Mouse (Mus musculus): ENCODE measurements at regions not wholly inside any gene's neighbourhood (a gene's known extent, or its start where the extent isn't known, plus 50 kb on each side); places are given as distances from the start of the nearest gene placed in this dataset.
A peak's percentile ranks its signal among the peaks of the same experiment; 100 is the strongest.

- no peak for DNase-seq (ENCODE audit: low spot score in 2 of 2)
Measured at GRCm38 (mm10) chr11:34977861-34978260, 143.2 kb upstream of the Slit3 start.

DNA sequence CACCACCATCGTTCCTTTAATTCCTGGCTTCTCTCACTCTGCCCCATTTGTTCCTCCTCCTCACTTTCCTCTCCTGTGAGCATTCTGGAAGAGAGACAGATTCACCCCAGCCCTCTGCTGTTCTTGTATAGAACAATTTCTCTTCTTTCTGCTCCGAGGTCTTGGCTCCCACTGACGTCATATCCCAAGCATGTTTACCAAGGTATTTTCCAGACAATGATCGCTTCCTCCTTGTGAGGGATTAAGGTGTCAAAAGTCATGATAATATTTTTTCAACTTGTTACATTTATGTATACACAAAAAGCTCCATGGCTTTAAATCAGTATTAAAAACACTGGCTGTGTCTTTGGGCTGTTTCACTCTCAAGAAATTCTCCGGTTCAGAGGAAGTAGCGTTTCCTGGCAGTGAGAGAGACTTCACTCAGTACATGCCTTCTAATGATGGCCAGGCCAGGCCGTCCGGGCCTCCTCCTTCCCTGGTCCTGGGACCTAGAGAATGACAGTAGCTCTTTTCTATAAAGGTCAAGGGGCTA lies 142.4 kb upstream of the Spdl1 start:
- no peak for DNase-seq (ENCODE audit: low spot score in 2 of 2)

DNA sequence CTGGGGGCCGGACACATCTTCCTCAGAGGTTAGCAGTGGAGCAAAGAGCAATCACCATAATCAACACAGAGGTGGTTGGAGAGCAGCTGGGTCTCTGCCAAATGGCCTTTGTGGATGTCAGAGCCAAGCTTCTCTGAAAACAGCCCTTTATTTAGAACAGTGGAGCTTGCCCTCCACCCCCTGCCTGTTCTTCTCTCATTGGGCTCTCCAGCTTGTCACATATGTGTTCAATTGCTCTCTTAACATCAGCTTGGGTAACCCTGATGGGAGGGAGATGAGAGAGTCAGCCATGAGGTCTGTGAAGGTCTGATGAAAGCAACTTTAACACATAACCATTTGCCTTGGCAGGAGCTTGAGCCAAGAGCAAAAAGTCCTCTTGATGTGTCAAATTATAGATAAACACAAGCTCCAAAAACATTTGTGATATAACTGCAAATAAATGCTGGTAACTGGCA lies 140.1 kb upstream of the Spdl1 start:
- no peak for DNase-seq (ENCODE audit: low spot score in 2 of 2)

DNA sequence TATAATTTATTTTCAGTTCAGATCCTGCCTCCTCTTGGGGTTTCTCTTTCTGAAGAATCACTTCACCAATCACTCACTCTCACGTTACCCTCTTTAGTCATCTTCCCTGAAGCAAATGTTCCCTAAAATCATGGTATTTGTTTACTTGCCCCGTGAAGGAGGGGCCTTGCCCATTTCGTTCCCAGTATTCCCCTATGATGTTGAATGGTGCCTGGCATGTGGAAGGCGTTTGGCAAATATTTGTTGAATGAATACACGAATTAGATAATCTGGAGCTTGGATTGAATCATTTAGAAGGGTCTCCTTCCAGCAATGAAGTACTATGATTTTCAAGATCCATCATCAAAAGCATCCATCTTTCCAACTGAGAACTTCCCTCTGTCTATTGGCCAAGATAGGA lies 139.6 kb upstream of the Spdl1 start:
- DNase-seq (ENCODE audit: low spot score in 2 of 2) = no peak

DNA sequence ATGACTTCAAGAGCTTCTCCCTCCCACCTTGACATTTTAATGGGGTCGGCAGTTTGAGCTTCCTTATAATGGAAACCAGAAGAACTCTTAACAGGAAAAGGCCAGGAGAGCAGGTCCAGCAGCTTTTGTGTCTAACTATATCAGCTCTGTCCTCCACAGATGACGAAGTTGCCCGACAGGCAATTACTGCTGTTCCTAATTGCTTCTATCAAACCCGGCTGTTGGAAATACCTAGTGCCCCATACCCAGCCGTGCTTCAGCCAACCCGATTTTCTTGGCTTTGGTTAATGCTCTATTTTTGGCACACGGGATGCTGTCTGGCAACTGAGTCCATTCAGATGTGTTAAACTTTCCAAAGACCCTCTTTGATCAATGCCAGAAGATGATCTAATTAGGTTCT lies 125.8 kb upstream of the Spdl1 start:
- DNase-seq (ENCODE audit: low spot score in 2 of 2) = no peak

- no peak for DNase-seq (ENCODE audit: low spot score in 2 of 2)
Measured at GRCm38 (mm10) chr11:34941486-34942456, 108.3 kb upstream of the Spdl1 start.

DNA sequence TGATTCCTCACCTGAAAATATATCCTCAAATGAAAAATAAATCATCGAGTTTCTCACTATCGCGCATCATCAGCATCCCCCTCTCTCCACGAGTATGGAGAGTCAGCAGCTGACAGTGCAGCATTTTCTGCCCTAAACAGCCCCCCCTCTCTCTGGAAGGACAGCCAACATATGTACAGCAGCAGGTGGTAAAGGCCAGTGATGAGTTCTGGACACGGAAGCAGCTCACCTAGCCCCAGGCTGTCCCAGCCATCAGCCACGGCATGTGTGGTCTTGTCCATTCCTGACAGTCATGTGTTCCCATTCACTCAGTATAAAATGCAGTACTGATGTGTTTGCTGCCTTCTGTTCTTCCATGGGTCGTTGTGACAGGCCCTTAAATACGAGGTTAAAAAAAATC lies 106.7 kb upstream of the Spdl1 start:
- DNase-seq (ENCODE audit: low spot score in 2 of 2) = no peak

DNA sequence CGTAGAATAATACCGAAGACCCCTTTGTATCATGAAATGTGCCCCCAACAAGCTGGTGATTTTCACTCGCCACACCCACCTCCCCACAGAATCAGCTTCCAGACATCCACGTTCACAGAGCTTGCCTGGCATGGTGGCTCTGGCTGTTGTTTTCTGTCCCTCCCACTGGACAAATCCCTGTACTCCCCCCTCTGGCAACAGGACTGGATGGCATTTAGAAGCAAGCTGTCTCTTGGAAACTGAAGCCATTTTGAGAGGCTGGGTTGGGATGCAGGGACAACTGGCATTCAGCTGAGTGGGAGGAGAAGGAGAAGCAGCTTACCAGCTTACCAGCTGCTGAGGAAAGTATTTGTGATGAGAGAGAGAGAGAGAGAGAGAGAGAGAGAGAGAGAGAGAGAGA lies 105.6 kb upstream of the Spdl1 start:
- DNase-seq (ENCODE audit: low spot score in 2 of 2) = peak; percentile 8 to 38

DNA sequence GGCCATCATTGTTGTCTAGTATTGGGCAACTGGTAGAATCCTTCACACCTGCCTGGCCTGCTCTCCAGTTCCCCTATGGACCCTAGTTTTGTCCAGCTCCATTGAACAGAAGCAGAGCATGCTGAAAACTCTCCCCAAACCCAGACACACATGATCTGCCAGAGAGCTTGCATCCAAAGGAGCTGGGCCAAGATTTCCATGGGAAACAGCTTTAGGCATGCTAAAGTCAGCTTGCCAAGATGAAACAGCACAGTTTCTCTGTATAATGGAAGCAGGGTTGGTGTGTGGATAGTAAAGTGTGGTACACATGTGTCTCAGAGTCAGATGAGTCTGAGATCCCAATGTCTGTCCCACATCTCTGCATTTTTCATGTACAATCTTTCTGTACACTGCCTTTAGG lies 98.8 kb upstream of the Spdl1 start:
- DNase-seq (ENCODE audit: low spot score in 2 of 2) = no peak

DNA sequence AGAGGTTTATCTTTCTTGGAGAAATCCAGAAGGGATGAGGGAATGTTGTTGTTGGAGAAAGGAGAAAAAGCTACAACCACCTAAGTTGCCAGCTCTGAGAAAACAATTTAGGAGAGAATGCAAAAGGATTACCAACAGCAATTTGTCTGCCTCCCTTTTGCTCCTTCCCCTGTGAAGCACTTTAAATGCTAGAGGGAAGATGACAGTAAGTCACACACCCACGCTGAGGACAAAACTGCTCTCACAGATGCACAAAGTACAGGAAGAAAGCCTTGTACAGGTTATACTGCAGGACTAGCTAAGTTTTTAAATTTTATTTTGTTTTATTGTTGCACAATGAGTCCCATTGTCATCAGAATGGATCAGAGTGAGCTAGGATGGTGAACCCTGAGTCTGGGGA lies 83.7 kb upstream of the Spdl1 start:
- DNase-seq (ENCODE audit: low spot score in 2 of 2) = no peak

DNA sequence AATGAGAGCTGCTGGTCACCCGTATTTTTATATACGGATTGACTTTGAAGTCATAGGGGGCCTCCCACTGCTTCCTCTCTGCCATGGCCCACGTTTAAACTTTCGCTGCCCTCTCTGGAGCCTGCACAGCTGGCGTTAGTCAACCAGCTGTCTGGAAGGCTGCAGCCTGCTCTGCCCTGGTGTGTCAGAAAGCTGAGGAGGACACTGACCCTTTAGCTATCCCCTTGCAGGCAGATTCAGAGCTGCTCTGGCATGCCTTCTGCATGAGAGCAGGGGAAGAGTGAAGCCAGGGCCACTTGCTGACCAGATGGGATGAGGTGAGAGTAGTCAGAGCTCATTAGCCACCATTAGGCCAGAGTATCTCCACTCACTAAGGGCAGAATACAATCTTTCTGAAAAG lies 76.4 kb upstream of the Spdl1 start:
- no peak for DNase-seq (ENCODE audit: low spot score in 2 of 2)

- no peak for DNase-seq (ENCODE audit: low spot score in 2 of 2)
Measured at GRCm38 (mm10) chr11:34904271-34904670, 70.8 kb upstream of the Spdl1 start.

DNA sequence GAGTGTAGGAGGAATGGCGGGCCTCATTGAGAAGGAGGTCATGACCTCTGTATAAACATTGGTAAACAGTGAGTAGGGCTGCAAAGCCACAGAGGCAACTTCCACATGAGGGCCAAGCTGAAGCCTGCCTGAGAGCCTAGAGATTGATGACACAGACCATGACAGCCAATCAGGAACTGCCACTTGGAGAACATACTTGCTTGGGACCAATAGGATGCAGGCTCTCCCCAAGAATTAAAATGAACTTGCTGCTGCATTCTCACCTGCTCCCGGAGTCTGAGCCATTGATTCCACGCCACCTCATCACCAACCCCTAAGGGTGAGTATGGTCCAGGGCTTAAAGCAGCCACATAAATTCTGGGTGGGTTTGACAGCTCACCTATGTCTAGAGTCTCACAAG lies 66.0 kb upstream of the Spdl1 start:
- no peak for DNase-seq (ENCODE audit: low spot score in 2 of 2)

- DNase-seq (ENCODE audit: low spot score in 2 of 2) = no peak
Measured at GRCm38 (mm10) chr11:34895624-34896023, 62.2 kb upstream of the Spdl1 start.

DNA sequence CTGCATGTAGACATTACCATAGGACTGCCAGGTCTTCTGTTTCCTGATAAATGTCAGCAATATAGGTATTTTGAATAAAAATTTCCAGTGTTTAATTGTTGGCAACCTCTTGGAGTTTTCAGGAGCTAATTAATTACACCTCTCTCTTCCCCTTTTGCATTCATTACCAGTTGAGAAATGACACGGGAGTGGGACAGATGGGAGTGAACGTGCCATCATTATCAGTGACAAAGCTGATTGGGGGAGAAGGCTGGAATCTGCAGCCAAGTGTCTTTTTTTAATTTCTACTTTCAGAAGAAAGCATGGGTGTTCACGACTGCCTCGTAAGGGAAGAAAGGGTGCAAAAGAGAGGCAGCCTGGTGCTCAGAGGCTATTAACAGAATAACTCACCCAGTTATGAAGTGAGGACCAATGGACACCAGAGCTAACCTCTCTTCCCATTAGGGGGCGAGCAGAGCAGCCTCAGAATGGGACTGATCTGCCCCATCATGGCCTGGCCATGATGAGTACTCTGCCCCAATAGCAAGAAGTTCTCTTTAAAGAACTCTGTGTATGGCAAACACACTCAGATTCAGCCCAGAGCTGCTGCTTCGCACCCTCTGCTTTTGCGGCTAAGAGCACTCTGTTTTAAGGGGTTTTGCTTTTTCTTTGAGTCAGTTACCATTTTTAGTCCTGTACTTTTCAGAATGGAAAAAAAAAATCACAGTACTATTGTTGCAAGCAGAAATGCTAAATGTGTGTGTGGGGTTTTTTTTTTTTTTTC lies 55.1 kb upstream of the Spdl1 start:
- no peak for DNase-seq (ENCODE audit: low spot score in 2 of 2)

- DNase-seq (ENCODE audit: low spot score in 2 of 2) = no peak
Measured at GRCm38 (mm10) chr11:34887587-34887986, 54.1 kb upstream of the Spdl1 start.
